Mouse (Mus musculus) lung, postnatal 0 days (tissue): ENCODE data around the gene Sema6b. TPM values are rescaled to one million over a fixed set of nuclear protein-coding genes. Genes with fewer than 3 reads are reported as not detected.

Experiments used
- ATAC-seq: fragments of 200-750 bp; cut with Nextera tagmentation; 2 replicates; pipeline ENCODE4 v1.8.0; 2017; ENCODE audit warnings: moderate library complexity
- DNase-seq: peaks from one replicate; pipeline ENCODE4 v3.0.0-alpha.2; 2016; ENCODE audit warnings: low spot score
- H3K27ac ChIP-seq: fragments of 300-500 bp; sonication (generic); 2 replicates; pipeline ENCODE4 v1.5.1; 2014; ENCODE audit warnings: antibody characterized with exemption, mild to moderate bottlenecking, low read length, mixed read lengths
- H3K27me3 ChIP-seq: fragments of 300-500 bp; sonication (generic); replicated peaks from 2 replicates; pipeline ENCODE4 v1.6.1; 2014; ENCODE audit warnings: low read length, mixed read lengths; ENCODE audit not compliant: insufficient read depth
- H3K36me3 ChIP-seq: fragments of 300-500 bp; sonication (generic); 2 replicates; pipeline ENCODE4 v1.6.1; 2014; ENCODE audit warnings: low read length, mixed read lengths; ENCODE audit not compliant: insufficient read depth
- H3K4me1 ChIP-seq: fragments of 300-500 bp; sonication (generic); 2 replicates; pipeline ENCODE4 v1.6.1; 2014; ENCODE audit warnings: antibody characterized with exemption, low read depth, low read length, mixed read lengths; ENCODE audit not compliant: insufficient read depth
- H3K4me2 ChIP-seq: fragments of 300-500 bp; sonication (generic); replicated peaks from 2 replicates; pipeline ENCODE4 v1.6.1; 2014; ENCODE audit warnings: low read depth, mild to moderate bottlenecking, low read length, moderate library complexity, mixed read lengths
- H3K4me3 ChIP-seq: fragments of 300-500 bp; sonication (generic); 2 replicates; pipeline ENCODE4 v1.5.1; 2014; ENCODE audit warnings: low read depth, low read length
- H3K9ac ChIP-seq: fragments of 300-500 bp; sonication (generic); replicated peaks from 2 replicates; pipeline ENCODE4 v1.6.1; 2014; ENCODE audit warnings: low read depth, mild to moderate bottlenecking
- H3K9me3 ChIP-seq: fragments of 300-500 bp; sonication (generic); 2 replicates; pipeline ENCODE4 v1.6.1; 2016; ENCODE audit warnings: low read length, mixed read lengths
- CTCF ChIP-seq: IDR thresholded peaks from 2 replicates; pipeline ENCODE4 v1.5.1; 2016; ENCODE audit warnings: antibody characterized with exemption, mild to moderate bottlenecking
- EP300 ChIP-seq: IDR thresholded peaks from 2 replicates; pipeline ENCODE4 v1.6.1; 2016; ENCODE audit warnings: antibody characterized with exemption, mild to moderate bottlenecking, control low read depth
- WGBS: fragments of 180-500 bp; shearing (Covaris S2); extraction: QIAGEN DNeasy Blood & Tissue Kit; methylation state at CpG from one replicate; pipeline ENCODE4 v1.1.7; 2014; 5-methylcytosine and 5-hydroxymethylcytosine counted together
- polyA plus RNA-seq: library from polyadenylated mRNA; unstranded; fragments of >200 nt; fragmentation: Nextera tagmentation; extraction: Ambion mirVana; gene quantifications from 2 replicates; pipeline ENCODE4 v1.2.1, GENCODE M21; 2015

Gene Sema6b
- polyA plus RNA-seq, 1 experiment from 2014 or later = 0.88 TPM

DNA sequence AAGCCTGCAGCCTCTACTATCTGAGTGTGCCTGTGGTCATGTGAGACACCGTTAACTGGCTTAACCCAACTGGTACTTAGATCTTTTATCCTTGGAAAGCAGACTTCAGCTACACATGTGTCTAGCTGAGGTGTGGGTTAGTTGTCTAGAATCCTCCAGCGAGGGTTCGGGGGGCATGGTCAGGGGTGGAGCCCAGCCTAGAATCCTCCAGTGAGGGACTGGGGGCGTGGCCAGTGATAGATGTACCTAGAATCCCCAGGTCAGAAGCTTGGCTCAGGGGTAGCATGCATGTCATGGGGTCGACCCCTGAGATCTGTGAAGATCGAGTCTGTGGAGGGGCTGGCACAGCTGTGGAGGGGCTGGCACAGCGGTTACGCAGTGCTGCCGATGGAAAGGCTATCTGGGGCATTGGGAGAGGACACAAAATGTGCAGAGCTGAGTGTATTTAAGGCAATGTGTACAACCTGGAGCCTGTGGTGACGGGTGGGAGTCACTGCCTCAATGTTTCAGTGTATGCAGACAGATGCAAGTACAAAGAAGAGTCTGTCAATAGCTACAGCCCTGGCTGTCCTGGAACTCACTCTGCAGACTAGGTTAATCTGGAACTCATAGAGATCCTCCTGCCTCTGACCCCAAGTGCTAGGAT, 33.4 kb upstream of the Sema6b start:
- TF ChIP-seq EP300 = no peak
- TF ChIP-seq CTCF = no peak
- no peak overlapping the region for H3K9ac ChIP-seq
- H3K4me2 ChIP-seq = no peak overlapping the region
- H3K27me3 ChIP-seq = no peaks in the 10 kb centered on the region
- H3K9me3 ChIP-seq = no peaks in the 10 kb centered on the region
- no peak for DNase-seq
- no peak for ATAC-seq
- no peak overlapping the region for H3K4me3 ChIP-seq
- 56% methylated on average over 10 of the region's 10 CpGs for WGBS
- H3K36me3 ChIP-seq = peaks cover 14% of the 10 kb centered on the region; the same call in 1 of the 2 replicates
- H3K4me1 ChIP-seq = no peaks in the 10 kb centered on the region
- no peak overlapping the region for H3K27ac ChIP-seq

DNA sequence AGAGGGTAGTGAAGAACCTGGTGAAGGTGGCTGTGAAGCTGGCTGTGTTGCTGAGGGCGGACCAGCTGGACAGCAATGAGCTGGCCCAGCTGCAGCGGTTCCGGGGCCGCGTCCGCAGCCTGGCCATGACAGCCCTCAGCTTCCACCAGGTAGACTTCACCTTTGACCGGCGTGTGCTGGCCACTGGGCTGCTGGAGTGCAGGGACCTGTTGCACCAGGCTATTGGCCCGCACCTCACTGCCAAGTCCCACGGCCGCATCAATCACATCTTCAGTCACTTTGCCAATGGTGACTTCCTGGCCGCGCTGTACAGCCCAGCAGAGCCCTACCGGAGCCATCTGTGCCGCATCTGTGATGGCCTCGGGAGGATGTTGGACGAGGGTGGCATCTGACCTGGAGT, 31.7 kb upstream of the Sema6b start:
- H3K4me3 ChIP-seq = no peak overlapping the region
- H3K27me3 ChIP-seq = no peaks in the 10 kb centered on the region
- ATAC-seq (no peak), DNase-seq (no peak)
- 89% methylated on average over 17 of the region's 17 CpGs for WGBS
- H3K27ac ChIP-seq = no peak overlapping the region
- no peak for TF ChIP-seq EP300
- no peak for TF ChIP-seq CTCF
- H3K4me2 ChIP-seq = no peak overlapping the region
- no peak overlapping the region for H3K9ac ChIP-seq
- 0 out of 2 replicates have a peak, but pooled peaks cover 1% of the 10 kb centered on the region for H3K36me3 ChIP-seq
- H3K9me3 ChIP-seq = no peaks in the 10 kb centered on the region
- H3K4me1 ChIP-seq = no peaks in the 10 kb centered on the region

DNA sequence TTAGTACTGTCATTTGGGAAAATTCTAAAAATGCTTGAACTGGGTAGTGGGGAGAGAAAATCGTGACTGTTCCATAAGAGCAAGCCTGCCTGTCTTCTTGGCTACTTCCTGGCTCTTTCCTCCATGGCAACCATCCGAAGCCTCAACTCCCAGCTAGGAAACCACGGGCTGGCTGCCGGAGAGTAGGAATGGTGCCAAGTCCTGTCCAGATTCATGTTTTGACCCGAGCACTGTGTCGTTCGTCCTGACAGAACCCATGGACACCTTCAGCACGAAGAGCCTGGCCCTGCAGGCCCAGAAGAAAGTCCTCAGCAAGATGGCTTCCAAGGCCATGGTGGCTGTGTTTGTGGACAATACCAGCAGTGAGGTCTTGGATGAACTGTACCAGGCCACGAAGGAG, 31.3 kb upstream of the Sema6b start:
- DNase-seq (no peak), ATAC-seq (no peak)
- H3K4me1 ChIP-seq = no peaks in the 10 kb centered on the region
- H3K9me3 ChIP-seq = no peaks in the 10 kb centered on the region
- TF ChIP-seq CTCF = no peak
- no peak for TF ChIP-seq EP300
- no peak overlapping the region for H3K4me2 ChIP-seq
- H3K9ac ChIP-seq = no peak overlapping the region
- H3K27me3 ChIP-seq = no peaks in the 10 kb centered on the region
- no peak overlapping the region for H3K4me3 ChIP-seq
- no peak overlapping the region for H3K27ac ChIP-seq
- 46% methylated on average over 9 of the region's 9 CpGs for WGBS
- H3K36me3 ChIP-seq = no peaks in the 10 kb centered on the region

DNA sequence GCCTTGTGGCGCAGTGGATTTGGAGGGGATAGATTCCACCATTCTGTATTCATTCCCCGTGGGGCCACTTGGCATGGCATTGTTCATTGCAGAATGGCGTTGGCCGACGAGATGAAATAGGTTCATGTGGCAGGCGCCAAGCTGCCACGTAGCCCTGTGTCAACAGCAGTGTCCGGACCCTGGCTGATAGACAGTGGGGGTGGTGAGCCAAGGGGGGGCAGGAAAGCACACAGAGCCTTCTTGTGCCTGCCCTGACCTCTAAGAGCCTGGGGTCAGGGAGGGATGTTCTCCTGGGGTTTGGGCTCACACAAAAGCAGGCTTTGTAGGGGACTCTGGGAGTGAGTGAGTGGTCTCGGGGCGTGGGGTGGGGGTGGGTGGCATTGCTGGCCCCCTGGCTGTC, 30.5 kb upstream of the Sema6b start:
- Histone ChIP-seq H3K9me3 (no peaks in the 10 kb centered on the region), H3K27me3 (no peaks in the 10 kb centered on the region), H3K4me1 (no peaks in the 10 kb centered on the region), H3K9ac (no peak overlapping the region), H3K4me3 (no peak overlapping the region), H3K27ac (no peak overlapping the region), H3K4me2 (no peak overlapping the region), H3K36me3 (no peaks in the 10 kb centered on the region)
- TF ChIP-seq CTCF = no peak
- no peak for TF ChIP-seq EP300
- ATAC-seq (peak; percentile 17; the same call in 1 of the 2 replicates), DNase-seq (no peak)
- 46% methylated on average over 10 of the region's 10 CpGs for WGBS

DNA sequence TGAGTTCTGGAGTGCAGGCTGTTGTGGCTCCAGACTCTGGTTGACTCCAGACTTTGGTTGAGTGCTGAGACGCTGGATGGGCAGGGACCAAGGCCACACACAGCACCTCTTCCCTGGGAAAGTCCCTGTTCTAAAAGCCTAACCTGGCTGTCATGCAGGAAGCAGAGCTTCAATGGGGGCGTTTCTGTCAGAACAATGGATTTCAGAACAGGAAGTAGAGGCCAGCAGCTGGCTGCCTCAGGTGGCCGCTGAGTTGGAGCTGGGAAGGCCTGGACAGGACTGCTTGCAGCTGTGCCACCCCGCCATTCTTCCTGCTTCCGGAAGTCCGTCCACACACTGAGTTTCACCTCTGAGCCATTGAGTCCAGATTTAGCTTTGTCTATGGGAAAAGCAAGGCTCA, 29.7 kb upstream of the Sema6b start:
- no peaks in the 10 kb centered on the region for H3K36me3 ChIP-seq
- H3K9ac ChIP-seq = no peak overlapping the region
- WGBS = 50% methylated on average over 6 of the region's 6 CpGs
- no peaks in the 10 kb centered on the region for H3K9me3 ChIP-seq
- TF ChIP-seq CTCF (no peak), EP300 (no peak)
- ATAC-seq (peak; percentile 60), DNase-seq (peak; percentile 32)
- H3K27ac ChIP-seq = 0 out of 2 replicates have a peak overlapping the region, but pooled peaks have one; percentile 43
- H3K4me1 ChIP-seq = no peaks in the 10 kb centered on the region
- no peak overlapping the region for H3K4me2 ChIP-seq
- H3K4me3 ChIP-seq = no peak overlapping the region
- no peaks in the 10 kb centered on the region for H3K27me3 ChIP-seq

DNA sequence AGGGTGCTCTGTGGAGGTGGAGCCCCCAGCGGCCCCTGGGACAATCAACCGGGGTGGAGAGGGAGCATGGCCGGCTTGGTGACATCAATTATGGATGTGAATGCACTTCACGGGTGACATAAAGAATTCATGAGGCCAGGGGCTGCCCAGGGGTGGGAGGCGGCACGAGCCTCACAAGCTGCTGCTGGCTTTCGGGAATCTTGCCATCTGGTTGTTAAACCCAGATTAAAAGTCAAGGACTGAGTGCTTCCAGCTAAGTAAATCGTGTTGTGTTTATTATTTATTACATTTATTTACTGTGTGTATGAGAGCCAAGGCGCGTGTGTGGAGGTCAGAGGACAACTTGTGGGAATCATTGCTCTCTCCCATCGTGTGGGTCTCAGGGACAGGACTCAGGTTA, 25.5 kb upstream of the Sema6b start:
- no peaks in the 10 kb centered on the region for H3K9me3 ChIP-seq
- H3K36me3 ChIP-seq = no peaks in the 10 kb centered on the region
- TF ChIP-seq EP300 = no peak
- no peak for TF ChIP-seq CTCF
- no peak for ATAC-seq
- H3K4me1 ChIP-seq = peaks cover 10% of the 10 kb centered on the region; the same call in 1 of the 2 replicates
- WGBS = 57% methylated on average over 11 of the region's 11 CpGs
- H3K27me3 ChIP-seq = no peaks in the 10 kb centered on the region
- no peak for DNase-seq
- H3K27ac ChIP-seq = no peak overlapping the region
- H3K4me2 ChIP-seq = no peak overlapping the region
- H3K4me3 ChIP-seq = no peak overlapping the region
- no peak overlapping the region for H3K9ac ChIP-seq

DNA sequence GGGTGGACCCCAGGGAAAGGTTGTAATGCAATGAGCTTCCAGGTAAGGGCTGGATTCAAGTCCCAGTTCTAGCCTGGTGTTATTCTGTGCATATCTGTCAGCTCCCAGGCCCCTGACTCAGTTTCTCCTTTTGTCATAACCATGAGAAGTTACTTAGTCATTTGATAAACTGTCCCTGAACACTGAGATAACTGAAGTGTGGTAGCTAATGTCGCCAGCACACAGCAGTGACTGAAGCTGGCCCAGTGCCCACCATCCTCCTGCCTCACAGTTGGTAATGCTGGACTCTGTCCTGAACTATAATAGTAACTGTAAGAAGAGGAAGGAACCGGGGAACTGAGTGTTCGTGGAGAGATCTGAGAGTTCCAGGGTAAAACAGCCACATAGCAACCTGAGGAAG, 24.4 kb upstream of the Sema6b start:
- no peak for ATAC-seq
- Histone ChIP-seq H3K9ac (no peak overlapping the region), H3K9me3 (no peaks in the 10 kb centered on the region), H3K4me1 (peaks cover 10% of the 10 kb centered on the region; the same call in 1 of the 2 replicates), H3K4me3 (no peak overlapping the region), H3K36me3 (no peaks in the 10 kb centered on the region), H3K4me2 (no peak overlapping the region), H3K27me3 (no peaks in the 10 kb centered on the region), H3K27ac (no peak overlapping the region)
- no peak for DNase-seq
- no peak for TF ChIP-seq EP300
- 67% methylated on average over 3 of the region's 3 CpGs for WGBS
